12 mouse cellular contexts compared by ENCODE assay signal in genomic region chr19:16113295-16113694, GRCm38 (mm10). TPM values are rescaled to one million over a fixed set of nuclear protein-coding genes. Genes with fewer than 3 reads are reported as not detected.
DNase-seq lines count a peak whose midpoint lies in the region; ATAC-seq and TF ChIP-seq lines count a peak whose summit lies in the region.
"Had no signal": no experiment of that assay in that cellular context is flagged by ENCODE, and none has a peak within 500 bp of the region (broad histone marks: within the 10 kb centered on the region; RNA-seq: fewer than 3 reads in every experiment).

No protein-coding gene starts in this region.

- no peaks in the 10 kb centered on the region for H3K9me3 ChIP-seq in lung, postnatal 0 days (ENCODE audit: low read length)
- H3K9me3 ChIP-seq: embryonic facial prominence, embryonic 13.5 days; midbrain, embryonic 10.5 days; stomach, embryonic 15.5 days had no signal

- DNase-seq in gastrocnemius, postnatal 14 days = peak; percentile 21
- DNase-seq in gastrocnemius, adult 2 months = no peak
- peak; percentile 38 for DNase-seq in lung, postnatal 0 days (ENCODE audit: low spot score)
- no peak for DNase-seq in lung, adult 18-20 months
- DNase-seq in cerebellum, postnatal 10 days = peak; percentile 98
- DNase-seq in kidney, postnatal 10 days = peak; percentile 62
- DNase-seq in thymus, adult 2 months = no peak
- DNase-seq in thymus, postnatal 10 days (ENCODE audit: low spot score in 2 of 2) = no peak
- DNase-seq: adrenal gland, postnatal 36 days had no signal

- H3K27me3 ChIP-seq in lung, postnatal 0 days (replicated peaks; ENCODE audit: insufficient read depth, low read length) = no peaks in the 10 kb centered on the region
- H3K27me3 ChIP-seq in thymus, adult 2 months (ENCODE audit: control insufficient read depth, insufficient read depth, low read length) = no peaks in the 10 kb centered on the region
- H3K27me3 ChIP-seq: embryonic facial prominence, embryonic 13.5 days; stomach, embryonic 15.5 days had no signal

- no peak overlapping the region for H3K4me2 ChIP-seq in lung, postnatal 0 days (replicated peaks; ENCODE audit: low read depth, low read length)
- H3K4me2 ChIP-seq: embryonic facial prominence, embryonic 13.5 days; stomach, embryonic 15.5 days had no signal

- TF ChIP-seq POLR2A in thymus, adult 2 months (IDR thresholded peaks at IDR 0.05; ENCODE audit: control insufficient read depth, extremely low read depth, insufficient read depth, low read length, poor library complexity) = no peak

- no peaks in the 10 kb centered on the region for H3K4me1 ChIP-seq in lung, postnatal 0 days (ENCODE audit: insufficient read depth, low read depth, low read length)
- H3K4me1 ChIP-seq in thymus, adult 2 months (replicated peaks; ENCODE audit: control insufficient read depth, insufficient read depth, low read length) = no peaks in the 10 kb centered on the region
- H3K4me1 ChIP-seq: embryonic facial prominence, embryonic 13.5 days; midbrain, embryonic 10.5 days had no signal

- ATAC-seq in lung, postnatal 0 days = 0 out of 2 replicates have a peak, but pooled peaks have one; percentile 37

- H3K27ac ChIP-seq in gastrocnemius, adult 2 months = no peak overlapping the region
- H3K27ac ChIP-seq in lung, postnatal 0 days (ENCODE audit: low read length) = no peak overlapping the region
- H3K27ac ChIP-seq in thymus, adult 2 months (ENCODE audit: control insufficient read depth, insufficient read depth, low read length) = no peak overlapping the region
- H3K27ac ChIP-seq: embryonic facial prominence, embryonic 13.5 days; midbrain, embryonic 10.5 days; stomach, embryonic 15.5 days had no signal

- TF ChIP-seq EP300 in lung, postnatal 0 days (IDR thresholded peaks at IDR 0.05) = no peak

- TF ChIP-seq CTCF in gastrocnemius, adult 2 months (IDR thresholded peaks at IDR 0.05) = no peak
- TF ChIP-seq CTCF in lung, postnatal 0 days (IDR thresholded peaks at IDR 0.05) = no peak
- no peak for TF ChIP-seq CTCF in thymus, adult 2 months (IDR thresholded peaks at IDR 0.05; ENCODE audit: borderline replicate concordance, control insufficient read depth, extremely low read depth, insufficient read depth, low read length, poor library complexity)

- intact Hi-C loops in gastrocnemius, postnatal 14 days (cut with DNase I; ENCODE audit: low total_unique reads) = no loop called here
- intact Hi-C loops in gastrocnemius, adult 2 months (cut with DNase I) = loop anchor here (5.0 kb wide), 1 partner anchor 36 kb away; no protein-coding TSS in a partner anchor

- H3K36me3 ChIP-seq in lung, postnatal 0 days (ENCODE audit: insufficient read depth, low read length) = no peaks in the 10 kb centered on the region
- H3K36me3 ChIP-seq in thymus, adult 2 months (ENCODE audit: control insufficient read depth, insufficient read depth, low read length) = no peaks in the 10 kb centered on the region
- H3K36me3 ChIP-seq: embryonic facial prominence, embryonic 13.5 days; midbrain, embryonic 10.5 days; stomach, embryonic 15.5 days had no signal

- WGBS in lung, postnatal 0 days = 57% methylated on average over 1 of the region's 1 CpGs
- WGBS in thymus, adult 2 months = 92% methylated on average over 1 of the region's 1 CpGs

- no peak overlapping the region for H3K9ac ChIP-seq in lung, postnatal 0 days (replicated peaks; ENCODE audit: low read depth)
- H3K9ac ChIP-seq: embryonic facial prominence, embryonic 13.5 days; stomach, embryonic 15.5 days had no signal

- H3K4me3 ChIP-seq in gastrocnemius, adult 2 months = no peak overlapping the region
- H3K4me3 ChIP-seq in lung, postnatal 0 days (ENCODE audit: low read depth, low read length) = no peak overlapping the region
- no peak overlapping the region for H3K4me3 ChIP-seq in thymus, adult 2 months (ENCODE audit: control insufficient read depth, insufficient read depth, low read length)
- H3K4me3 ChIP-seq: embryonic facial prominence, embryonic 13.5 days; midbrain, embryonic 10.5 days; stomach, embryonic 15.5 days had no signal

RNA-seq across cellular contexts. Expression of gene Gnaq, which starts 19.3 kb away (rescaled TPM):
- total RNA-seq in gastrocnemius, postnatal 14 days (2021) = 10 to 100 TPM; 15.8 to 20.3 TPM
- 10 to 100 TPM; 12.2 to 15.7 TPM for total RNA-seq in gastrocnemius, adult 2 months (2021)
- polyA plus RNA-seq in lung, postnatal 0 days (2015; fragmentation: Nextera tagmentation; extraction: Ambion mirVana) = 27.6 and 30.2 TPM in 2 replicates
- 7.7 and 8.1 TPM in 2 replicates for polyA plus RNA-seq in thymus, adult 2 months (2012; rRNA removed)

Comparison
In these comparisons a context has a peak if more than half of its experiments do, and no peak if none do; other contexts are left out.
1. DNase-seq: peak in gastrocnemius, postnatal 14 days (single experiment), lung, postnatal 0 days (single experiment), cerebellum, postnatal 10 days (2 of 2) and kidney, postnatal 10 days (single experiment); none in gastrocnemius, adult 2 months (single experiment), lung, adult 18-20 months (0 of 2), thymus, adult 2 months (single experiment) and thymus, postnatal 10 days (0 of 2).